Mouse (Mus musculus): ENCODE results near the gene Prorsd1. TPM values are rescaled to one million over a fixed set of nuclear protein-coding genes. Genes with fewer than 3 reads are reported as not detected.

Prorsd1 gene
- 10 to 100 TPM; 16.3 to 21.3 TPM for total RNA-seq (2023)

DNA sequence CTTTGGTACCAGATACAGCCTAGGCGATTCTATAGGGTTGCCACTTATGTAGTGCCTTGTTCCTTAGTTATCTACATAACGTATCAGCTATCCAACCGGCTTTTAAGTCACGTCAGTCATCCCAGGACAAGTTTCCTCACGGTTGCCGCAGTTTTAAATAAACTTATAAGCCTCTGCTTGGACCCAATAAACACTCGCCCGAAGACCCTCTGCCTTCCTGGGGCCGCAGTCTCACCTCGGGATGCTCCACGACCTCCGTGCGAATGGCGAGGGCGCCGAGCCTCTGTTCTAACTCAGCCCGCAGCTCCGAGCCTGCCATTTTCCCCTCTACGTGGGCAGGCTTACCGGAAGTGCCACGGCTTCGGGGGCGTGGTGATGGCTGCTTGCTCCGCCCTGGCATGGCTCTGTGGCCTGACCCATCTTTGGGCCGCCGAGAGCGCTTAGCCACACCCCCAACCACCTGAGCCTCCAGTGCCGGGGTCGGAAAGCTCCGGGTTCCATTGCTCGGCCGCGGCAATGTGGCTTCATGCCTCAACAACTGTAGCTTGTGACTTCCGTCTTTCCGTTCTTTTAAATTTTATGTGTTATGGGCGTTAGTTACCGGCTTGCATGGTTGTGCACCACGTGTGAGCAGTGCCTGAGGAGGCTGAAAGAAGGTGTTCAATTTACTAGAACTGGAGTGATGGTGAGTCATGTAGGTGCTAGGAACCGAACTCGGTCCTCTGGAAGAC, at the start of gene Prorsd1:
Gene Prorsd1, minus strand, starts transcription at position 352 of the 731 bp plus-strand sequence.

DNA sequence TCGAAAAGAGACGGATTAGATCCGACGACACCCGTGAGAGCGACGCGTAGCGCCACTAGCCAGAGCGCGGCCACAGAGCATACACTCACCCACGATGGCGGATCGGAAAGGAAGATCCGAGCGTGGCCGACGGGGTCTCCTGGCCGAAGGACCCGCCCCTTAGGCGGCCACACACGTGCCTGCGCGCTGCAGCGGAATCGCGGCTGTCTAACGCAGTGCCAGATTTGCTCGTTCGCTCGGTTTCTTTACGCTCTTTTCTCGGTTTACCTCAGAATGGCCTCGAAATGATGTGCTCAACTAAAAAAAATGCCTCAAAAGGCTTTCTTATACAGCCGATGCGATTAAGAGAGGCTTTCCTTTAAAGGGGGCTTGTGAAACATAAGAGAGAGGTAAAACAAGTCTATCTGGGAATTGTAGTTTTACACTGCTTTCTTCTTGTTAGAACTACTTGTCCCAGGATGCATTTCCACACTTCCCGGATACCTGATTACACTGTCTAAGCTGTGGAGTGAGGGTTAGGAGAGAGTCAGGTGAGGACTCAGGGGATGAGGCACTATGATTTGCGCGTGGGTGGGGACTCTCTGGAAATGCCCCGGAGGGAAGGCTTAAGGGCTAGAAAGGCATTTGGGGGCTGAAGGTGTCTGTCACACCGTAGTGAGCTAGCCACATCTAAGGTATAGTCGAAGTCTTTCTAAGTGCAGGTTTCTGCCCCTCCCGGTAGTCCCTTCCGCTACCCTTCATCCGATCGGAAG, 33.1 kb upstream of the Prorsd1 start, which contains the start of the genes Clhc1 and Rps27a:
Gene Clhc1, plus strand, starts transcription at position 199 of the 752 bp plus-strand sequence.
Gene Rps27a, minus strand, starts transcription at position 358 of the 752 bp plus-strand sequence.

DNA sequence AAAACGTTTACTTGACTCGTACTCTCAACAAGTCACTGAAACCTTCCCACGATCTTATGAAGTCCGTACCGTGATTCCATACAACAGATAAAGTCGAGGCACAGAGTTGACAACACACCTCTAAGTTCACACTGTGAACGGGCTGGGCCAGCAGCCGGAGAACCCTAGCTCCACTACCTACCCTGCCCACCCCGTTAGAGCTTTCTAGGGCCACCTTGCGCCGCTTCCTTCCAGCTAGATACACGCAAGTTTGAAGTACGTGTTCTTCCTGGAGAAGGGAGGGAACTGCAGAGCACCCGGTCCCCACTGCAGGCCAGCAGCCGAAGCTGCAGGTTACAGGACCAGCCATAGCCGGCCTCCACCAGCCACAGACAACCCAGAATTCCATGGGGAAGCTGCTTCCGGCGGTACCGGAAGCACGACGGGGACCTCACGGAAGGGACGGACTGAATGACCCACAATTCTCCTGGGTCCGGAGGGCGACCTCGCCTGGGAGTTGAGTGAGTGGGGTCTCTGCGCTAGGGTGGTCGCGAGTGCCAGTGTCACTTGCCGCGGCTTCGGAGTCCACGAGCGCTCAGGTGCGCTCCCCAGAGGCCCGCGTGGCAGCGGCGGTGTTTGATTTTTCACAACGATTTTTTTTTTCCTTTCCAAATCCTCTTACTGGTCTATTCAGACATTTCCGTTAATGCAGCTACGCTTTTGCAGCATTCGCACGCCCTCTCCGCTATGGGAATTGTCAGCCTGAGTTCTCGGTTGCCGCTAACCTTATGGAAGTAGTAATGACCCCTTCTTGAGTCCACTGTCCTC, 11.4 kb upstream of the Prorsd1 start, which contains the start of gene Mtif2:
Gene Mtif2, plus strand, starts transcription at position 421 of the 807 bp plus-strand sequence.

Other genes with a start within 250 kb of the Prorsd1 start
- gene Ccdc88a, start 141.4 kb downstream of the Prorsd1 start, total RNA-seq (2023) = 10 to 100 TPM; 25.5 to 39.0 TPM
- gene Mtif2, start 11.4 kb upstream of the Prorsd1 start, total RNA-seq (2023) = 10 to 100 TPM in 1 of 2 experiments, 1 to 10 TPM in 1; 9.3 to 14.7 TPM
- under 1 TPM in 1 of 2 experiments, not detected in 1; 0.31 TPM for gene Clhc1, start 32.9 kb upstream of the Prorsd1 start, total RNA-seq (2023)
- gene Rps27a, start 33.1 kb upstream of the Prorsd1 start, total RNA-seq (2023) = 100 to 1,000 TPM; 888 to 898 TPM
- gene Rtn4, start 177.9 kb upstream of the Prorsd1 start, total RNA-seq (2023) = 100 to 1,000 TPM; 105 to 112 TPM